ENCODE assay signal across 5 mouse cellular contexts in the genomic region with DNA sequence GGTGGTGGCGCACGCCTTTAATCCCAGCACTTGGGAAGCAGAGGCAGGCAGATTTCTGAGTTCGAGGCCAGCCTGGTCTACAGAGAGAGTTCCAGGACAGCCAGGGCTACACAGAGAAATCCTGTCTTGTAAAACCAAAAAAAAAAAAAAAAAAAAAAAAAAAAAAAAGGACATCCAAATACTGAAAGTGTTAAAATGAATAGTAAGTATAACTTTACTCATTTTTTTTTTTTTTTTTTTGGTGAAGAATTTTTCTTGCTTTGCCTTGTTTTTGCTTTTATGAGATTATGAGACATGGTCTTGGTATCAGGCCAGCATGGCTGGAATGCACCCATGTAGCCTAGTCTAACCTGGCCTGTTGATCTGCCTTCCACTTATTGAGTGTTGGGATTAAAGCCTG. TPM values are rescaled to one million over a fixed set of nuclear protein-coding genes. Genes with fewer than 3 reads are reported as not detected.
"Had no signal": no experiment of that assay in that cellular context is flagged by ENCODE, and none has a peak within 500 bp of the region (broad histone marks: within the 10 kb centered on the region; RNA-seq: fewer than 3 reads in every experiment).

No protein-coding gene starts in this region.

RNA-seq across cellular contexts. Expression of a gene that starts 58.4 kb away (rescaled TPM):
- total RNA-seq: megakaryocyte progenitor cell, adult 5-6 weeks; megakaryocyte, adult 5-6 weeks; megakaryocyte-erythroid progenitor cell, adult 5-6 weeks; monocyte, adult 5-6 weeks had no signal
- polyA plus RNA-seq: macrophage had no signal
